Mouse (Mus musculus): ENCODE data around the gene Hsd11b2. TPM values are rescaled to one million over a fixed set of nuclear protein-coding genes. Genes with fewer than 3 reads are reported as not detected.

Hsd11b2 gene
- polyA plus RNA-seq, 2 experiments: 0.42 to 1.1 TPM

DNA sequence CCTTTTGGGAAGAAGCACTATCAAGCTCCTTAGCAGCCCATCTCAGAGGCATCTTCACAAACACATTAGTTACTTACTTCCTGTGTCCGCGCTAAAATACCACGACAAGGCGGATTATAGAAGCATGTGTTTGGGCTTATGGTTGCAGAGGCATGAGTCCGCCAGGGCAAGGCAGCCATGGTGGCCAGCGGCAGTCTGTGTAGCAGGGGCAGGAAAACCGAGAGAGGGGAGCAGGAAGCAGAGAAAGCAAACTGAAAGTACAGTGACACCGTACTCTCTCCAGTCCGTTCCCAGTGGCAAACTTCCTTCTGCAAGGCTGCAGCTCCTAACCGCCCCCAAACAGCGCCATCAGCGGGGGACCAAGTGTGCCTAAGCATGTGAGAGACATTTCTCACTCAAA is 18.8 kb upstream of the Hsd11b2 start:
- Histone ChIP-seq H3K36me3 (replicated peaks; ENCODE audit: control insufficient read depth, insufficient read depth, low read depth) (no peaks in the 10 kb centered on the region), H3K4me2 (ENCODE audit: low read depth) (peak overlapping the region; percentile 51), H3K9me3 (ENCODE audit: control insufficient read depth, low read length) (no peaks in the 10 kb centered on the region), H3K27me3 (ENCODE audit: control insufficient read depth, insufficient read depth, low read length) (no peaks in the 10 kb centered on the region; the same call in 1 of the 2 replicates), H3K9ac (replicated peaks) (peak overlapping the region; percentile 13; the same call in 1 of the 2 replicates), H3K27ac (no peak overlapping the region), H3K4me1 (replicated peaks; ENCODE audit: control insufficient read depth in 2 of 2, insufficient read depth in 2 of 2, low read length in 1 of 2) (peaks cover 0 to 10% of the 10 kb centered on the region in 2 experiments; a peak in 2 of 4 replicates), H3K4me3 (ENCODE audit: insufficient read depth in 1 of 2, low read depth in 2 of 2, low read length in 2 of 2) (peak overlapping the region; percentile 34 to 43; a peak in 3 of 4 replicates)
- no peak for ATAC-seq (ENCODE audit: insufficient read depth)
- no peak for DNase-seq (ENCODE audit: low read depth in 3 of 3, low spot score in 3 of 3)
- TF ChIP-seq CTCF (IDR thresholded peaks at IDR 0.05; ENCODE audit: low read depth) (no peak), EP300 (IDR thresholded peaks at IDR 0.05; ENCODE audit: low read depth) (no peak)
- 32% methylated on average over 12 of the region's 12 CpGs for WGBS (ENCODE audit: insufficient replicate concordance)

DNA sequence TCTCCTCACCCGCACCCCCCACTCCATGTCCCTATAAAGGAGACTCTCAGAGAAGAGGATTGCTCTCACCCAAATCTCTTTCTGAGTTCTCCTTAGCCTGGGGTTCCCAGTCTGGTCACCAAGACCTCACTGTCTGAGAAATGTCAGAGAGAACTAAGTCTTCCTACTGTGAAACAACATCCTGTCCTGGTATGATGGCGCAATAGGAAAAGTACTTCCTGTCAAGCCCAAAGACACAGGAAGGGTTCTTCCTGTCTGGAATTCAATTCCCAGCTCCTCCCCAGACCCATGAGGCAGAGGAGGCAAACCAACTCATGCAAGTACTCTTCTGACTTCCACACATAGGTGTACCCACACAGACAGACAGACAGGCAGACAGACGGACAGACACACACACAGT is 13.9 kb upstream of the Hsd11b2 start:
- no peak for TF ChIP-seq EP300 (IDR thresholded peaks at IDR 0.05; ENCODE audit: low read depth)
- TF ChIP-seq CTCF (IDR thresholded peaks at IDR 0.05; ENCODE audit: low read depth): no peak
- WGBS (ENCODE audit: insufficient replicate concordance): 74% methylated on average over 3 of the region's 3 CpGs
- H3K9me3 ChIP-seq (ENCODE audit: control insufficient read depth, low read length): no peaks in the 10 kb centered on the region
- ATAC-seq (ENCODE audit: insufficient read depth): no peak
- H3K4me3 ChIP-seq (ENCODE audit: insufficient read depth in 1 of 2, low read depth in 2 of 2, low read length in 2 of 2): no peak overlapping the region
- no peak for DNase-seq (ENCODE audit: low read depth in 3 of 3, low spot score in 3 of 3)
- H3K4me1 ChIP-seq (replicated peaks; ENCODE audit: control insufficient read depth in 2 of 2, insufficient read depth in 2 of 2, low read length in 1 of 2): peaks cover 0 to 2% of the 10 kb centered on the region in 2 experiments; a peak in 1 of 4 replicates
- no peak overlapping the region for H3K9ac ChIP-seq (replicated peaks)
- H3K27me3 ChIP-seq (ENCODE audit: control insufficient read depth, insufficient read depth, low read length): no peaks in the 10 kb centered on the region; the same call in 1 of the 2 replicates
- no peak overlapping the region for H3K27ac ChIP-seq
- no peak overlapping the region for H3K4me2 ChIP-seq (ENCODE audit: low read depth)
- no peaks in the 10 kb centered on the region for H3K36me3 ChIP-seq (replicated peaks; ENCODE audit: control insufficient read depth, insufficient read depth, low read depth)

DNA sequence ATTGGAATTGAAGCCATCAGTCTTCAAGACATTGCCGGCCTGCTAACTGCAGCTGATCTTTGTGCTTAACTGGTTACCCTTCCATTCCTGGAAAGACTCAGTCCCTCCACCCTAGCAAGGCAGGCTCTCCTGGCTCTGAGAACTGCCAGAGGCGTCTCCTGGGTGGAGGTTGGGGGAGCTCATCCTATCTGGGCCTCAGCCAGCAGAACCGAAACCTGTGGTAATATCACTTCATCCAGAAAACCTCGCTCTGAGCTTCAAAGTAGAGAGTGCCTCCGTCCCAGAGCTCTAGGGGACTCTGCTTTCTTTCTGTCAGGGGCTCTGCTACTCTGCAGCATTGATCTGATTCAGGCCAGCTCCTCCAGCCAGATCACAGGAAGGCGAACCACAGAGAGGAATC is 11.6 kb upstream of the Hsd11b2 start:
- Histone ChIP-seq H3K36me3 (replicated peaks; ENCODE audit: control insufficient read depth, insufficient read depth, low read depth) (no peaks in the 10 kb centered on the region), H3K4me3 (ENCODE audit: insufficient read depth in 1 of 2, low read depth in 2 of 2, low read length in 2 of 2) (no peak overlapping the region), H3K4me2 (ENCODE audit: low read depth) (no peak overlapping the region), H3K27me3 (ENCODE audit: control insufficient read depth, insufficient read depth, low read length) (no peaks in the 10 kb centered on the region; the same call in 1 of the 2 replicates), H3K4me1 (replicated peaks; ENCODE audit: control insufficient read depth in 2 of 2, insufficient read depth in 2 of 2, low read length in 1 of 2) (peaks cover 0 to 8% of the 10 kb centered on the region in 2 experiments; a peak in 2 of 4 replicates), H3K27ac (no peak overlapping the region), H3K9ac (replicated peaks) (no peak overlapping the region), H3K9me3 (ENCODE audit: control insufficient read depth, low read length) (no peaks in the 10 kb centered on the region)
- 52% methylated on average over 6 of the region's 6 CpGs for WGBS (ENCODE audit: insufficient replicate concordance)
- no peak for TF ChIP-seq EP300 (IDR thresholded peaks at IDR 0.05; ENCODE audit: low read depth)
- TF ChIP-seq CTCF (IDR thresholded peaks at IDR 0.05; ENCODE audit: low read depth): no peak
- DNase-seq (ENCODE audit: low read depth in 3 of 3, low spot score in 3 of 3) (no peak), ATAC-seq (ENCODE audit: insufficient read depth) (no peak)

DNA sequence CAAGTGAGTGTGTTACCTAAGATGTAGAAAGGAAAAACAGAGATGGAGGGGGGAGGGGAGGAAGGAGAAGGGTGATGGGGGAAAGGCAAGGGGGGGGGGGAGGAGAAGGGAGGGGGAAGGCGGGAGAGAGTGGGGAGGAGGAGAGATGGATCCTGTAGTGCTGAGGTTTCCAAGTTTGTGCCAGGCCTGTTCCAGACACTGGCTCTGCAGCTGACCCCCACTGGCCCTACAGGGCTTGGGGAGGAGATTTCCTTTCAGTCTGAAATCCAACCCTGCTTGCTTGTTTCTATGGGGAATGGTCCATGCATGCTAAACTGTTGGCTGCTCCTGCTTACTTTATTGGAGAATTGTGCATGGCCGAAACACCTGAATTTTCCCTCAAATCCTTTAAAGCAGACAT is 9.8 kb upstream of the Hsd11b2 start:
- Histone ChIP-seq H3K4me2 (ENCODE audit: low read depth) (no peak overlapping the region), H3K9me3 (ENCODE audit: control insufficient read depth, low read length) (no peaks in the 10 kb centered on the region), H3K4me3 (ENCODE audit: insufficient read depth in 1 of 2, low read depth in 2 of 2, low read length in 2 of 2) (no peak overlapping the region), H3K27ac (no peak overlapping the region), H3K4me1 (replicated peaks; ENCODE audit: control insufficient read depth in 2 of 2, insufficient read depth in 2 of 2, low read length in 1 of 2) (peaks cover 0 to 8% of the 10 kb centered on the region in 2 experiments; a peak in 2 of 4 replicates), H3K27me3 (ENCODE audit: control insufficient read depth, insufficient read depth, low read length) (no peaks in the 10 kb centered on the region), H3K9ac (replicated peaks) (no peak overlapping the region), H3K36me3 (replicated peaks; ENCODE audit: control insufficient read depth, insufficient read depth, low read depth) (no peaks in the 10 kb centered on the region)
- 71% methylated on average over 2 of the region's 2 CpGs for WGBS (ENCODE audit: insufficient replicate concordance)
- TF ChIP-seq CTCF (IDR thresholded peaks at IDR 0.05; ENCODE audit: low read depth) (no peak), EP300 (IDR thresholded peaks at IDR 0.05; ENCODE audit: low read depth) (no peak)
- no peak for ATAC-seq (ENCODE audit: insufficient read depth)
- no peak for DNase-seq (ENCODE audit: low read depth in 3 of 3, low spot score in 3 of 3)

DNA sequence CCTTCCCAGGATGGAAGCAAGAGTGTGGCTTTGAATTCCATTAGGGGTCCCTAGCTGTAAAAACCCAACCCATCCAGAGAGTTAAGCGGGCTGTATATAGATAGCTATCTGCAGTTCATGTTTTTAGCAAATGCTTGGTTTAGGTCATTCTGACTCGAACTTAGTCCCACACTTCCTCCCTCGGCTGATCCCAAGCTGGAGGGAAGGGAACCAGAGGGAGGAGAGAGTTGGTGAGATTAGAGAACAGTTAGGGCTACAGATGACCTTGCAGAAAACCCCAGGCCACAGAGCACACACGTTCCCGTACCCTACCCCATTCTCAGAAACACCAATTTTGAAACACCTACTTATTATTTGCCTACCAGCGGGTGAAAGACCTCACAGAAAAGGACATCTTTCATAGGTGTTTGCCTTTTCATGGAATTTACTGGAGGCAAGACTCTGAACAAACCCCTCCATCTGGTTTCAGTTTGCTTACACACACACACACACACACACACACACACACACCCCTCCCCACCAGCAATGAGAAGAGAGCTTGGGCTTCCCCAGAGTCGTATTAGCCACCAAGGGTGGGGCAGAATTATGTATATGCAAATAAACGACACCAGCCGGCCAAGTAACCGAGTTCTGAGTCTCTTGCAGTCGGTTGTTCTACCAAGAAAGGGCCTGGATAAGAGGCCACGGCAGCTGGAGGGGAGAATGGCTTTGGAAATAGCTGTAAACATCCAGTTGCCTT is 8.4 kb upstream of the Hsd11b2 start:
- TF ChIP-seq EP300 (IDR thresholded peaks at IDR 0.05; ENCODE audit: low read depth) (no peak), CTCF (IDR thresholded peaks at IDR 0.05; ENCODE audit: low read depth) (no peak)
- Histone ChIP-seq H3K27ac (no peak overlapping the region), H3K4me1 (replicated peaks; ENCODE audit: control insufficient read depth in 2 of 2, insufficient read depth in 2 of 2, low read length in 1 of 2) (peaks cover 0 to 6% of the 10 kb centered on the region in 2 experiments; a peak in 2 of 4 replicates), H3K4me3 (ENCODE audit: insufficient read depth in 1 of 2, low read depth in 2 of 2, low read length in 2 of 2) (no peak overlapping the region), H3K27me3 (ENCODE audit: control insufficient read depth, insufficient read depth, low read length) (no peaks in the 10 kb centered on the region), H3K9ac (replicated peaks) (no peak overlapping the region), H3K4me2 (ENCODE audit: low read depth) (no peak overlapping the region), H3K36me3 (replicated peaks; ENCODE audit: control insufficient read depth, insufficient read depth, low read depth) (no peaks in the 10 kb centered on the region), H3K9me3 (ENCODE audit: control insufficient read depth, low read length) (no peaks in the 10 kb centered on the region)
- no peak for DNase-seq (ENCODE audit: low read depth in 3 of 3, low spot score in 3 of 3)
- WGBS (ENCODE audit: insufficient replicate concordance): 19% methylated on average over 12 of the region's 12 CpGs
- ATAC-seq (ENCODE audit: insufficient read depth): no peak

Measured in liver, embryonic 14.5 days (tissue).